Mouse (Mus musculus): ENCODE data around the gene Cnnm2.

Cnnm2 gene

DNA sequence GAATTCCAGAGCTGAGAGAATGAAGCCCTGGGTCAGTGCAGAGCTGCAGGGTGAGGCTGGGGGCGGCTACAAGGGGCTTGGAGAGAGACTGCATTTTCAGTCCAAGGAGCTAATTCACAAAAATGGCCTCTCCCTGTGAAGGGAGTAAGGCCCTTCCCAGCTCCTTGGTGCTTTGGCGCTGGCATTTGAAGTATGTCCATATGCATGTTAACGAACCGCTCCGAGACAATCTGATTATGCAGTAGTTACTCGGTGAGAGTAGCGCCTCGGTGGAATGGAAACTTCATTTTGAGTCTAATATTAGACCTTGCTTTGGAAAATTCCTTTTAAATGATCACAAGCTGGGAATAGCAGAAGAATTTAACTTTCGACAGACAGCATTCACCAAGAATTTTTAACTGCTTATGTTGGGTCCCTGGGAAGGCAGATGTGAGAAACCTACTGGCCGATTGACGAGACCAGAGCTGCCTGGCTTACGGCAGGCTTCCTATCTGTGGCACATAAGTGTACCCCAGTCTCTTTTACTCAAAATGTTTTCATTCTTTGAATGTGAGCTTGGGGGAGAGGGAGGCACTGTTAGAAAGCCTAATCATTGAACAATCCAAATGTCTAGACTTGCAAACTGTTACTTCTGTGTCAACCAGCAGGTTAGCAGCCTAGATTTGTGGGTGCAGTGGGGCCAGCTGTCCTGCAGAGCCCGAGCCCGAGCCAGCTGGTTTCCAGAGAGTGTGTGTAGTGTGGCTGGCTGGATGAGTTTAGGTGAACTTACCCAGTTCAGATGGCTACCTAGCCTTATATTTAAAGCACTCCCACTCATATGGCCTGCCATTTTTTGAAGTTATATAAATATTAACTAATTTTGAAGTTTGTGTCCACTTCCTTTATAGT lies 87.2 kb downstream of the Cnnm2 start:
- no peak for ATAC-seq (ENCODE audit: low TSS enrichment)

GRCm38 (mm10) chr19:46849443-46849997 lies 88.1 kb downstream of the Cnnm2 start:
- no peak for ATAC-seq (ENCODE audit: low TSS enrichment)

DNA sequence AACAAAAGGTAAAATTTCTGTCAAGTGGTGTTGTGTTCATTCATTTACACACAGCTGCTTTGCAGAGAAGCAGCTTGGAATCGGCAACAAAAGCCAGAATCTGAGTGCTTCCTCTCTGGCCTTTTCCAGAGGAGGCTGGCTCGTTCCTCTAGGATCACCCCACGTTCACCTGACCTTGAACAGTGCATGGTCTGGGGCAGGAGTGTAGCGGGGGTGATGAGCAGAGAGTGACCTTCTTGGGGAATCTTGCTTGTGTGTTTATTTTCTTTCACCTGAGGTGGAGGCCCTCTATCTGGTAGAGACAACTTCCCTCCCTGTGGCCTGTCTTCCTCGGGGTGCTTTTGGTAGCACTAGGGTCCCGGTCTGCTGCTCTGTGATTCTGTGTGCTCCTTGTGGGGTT lies 94.8 kb downstream of the Cnnm2 start:
- no peak for ATAC-seq (ENCODE audit: low TSS enrichment)

DNA sequence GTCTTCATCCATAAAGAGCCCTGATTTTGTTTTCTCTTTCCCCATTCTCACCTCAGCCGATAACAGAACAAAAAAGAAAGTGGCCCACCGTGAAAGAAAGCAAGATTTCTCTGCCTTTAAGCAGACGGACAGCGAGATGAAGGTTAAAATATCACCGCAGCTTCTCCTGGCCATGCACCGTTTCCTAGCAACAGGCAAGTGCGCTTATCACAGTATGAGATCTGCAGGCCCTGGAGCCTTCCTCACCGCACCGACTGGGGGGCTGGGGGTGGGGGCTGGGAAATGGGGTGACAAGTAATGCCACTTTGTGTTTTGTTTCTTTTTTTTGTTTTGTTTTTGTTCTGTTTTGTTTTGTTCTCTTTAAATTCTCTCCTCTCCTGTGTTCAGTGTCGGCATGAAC lies 95.4 kb downstream of the Cnnm2 start:
- no peak for ATAC-seq (ENCODE audit: low TSS enrichment)

DNA sequence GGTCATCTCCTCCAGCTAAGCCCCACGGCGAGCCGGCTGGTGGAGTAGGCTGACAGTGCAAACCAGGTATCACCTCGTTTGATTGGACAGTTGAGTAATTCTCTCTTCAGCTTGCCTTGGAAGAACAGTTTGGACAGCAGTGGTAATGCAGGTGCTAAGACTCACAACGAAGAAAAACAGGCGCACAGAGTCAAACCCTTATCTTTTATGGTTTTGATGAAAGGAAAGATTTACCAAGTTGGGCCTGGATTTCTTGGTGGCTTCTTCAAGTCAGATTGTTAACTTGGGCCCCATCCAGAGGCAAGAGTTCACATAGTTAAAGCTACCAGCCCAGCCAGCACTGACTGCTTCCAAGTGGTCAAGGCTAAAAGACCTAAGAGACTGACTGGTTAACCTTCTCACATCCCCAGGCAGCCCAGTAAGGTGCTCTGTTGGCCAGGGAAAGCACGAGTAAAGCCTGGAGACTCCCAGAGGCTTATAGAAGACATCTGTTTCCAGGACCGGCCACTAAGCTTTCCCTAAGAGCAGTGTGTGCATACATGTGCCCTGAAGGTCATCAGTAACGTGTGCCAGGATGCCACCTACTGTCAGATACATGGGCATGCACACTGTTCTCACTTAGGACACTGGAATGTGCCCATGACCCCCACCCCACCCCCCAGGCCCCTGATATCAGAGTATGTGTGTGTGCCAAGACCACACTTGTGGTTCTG lies 96.0 kb downstream of the Cnnm2 start:
- no peak for ATAC-seq (ENCODE audit: low TSS enrichment)

GRCm38 (mm10) chr19:46858200-46858599 lies 96.8 kb downstream of the Cnnm2 start:
- ATAC-seq (ENCODE audit: low TSS enrichment), result no peak

GRCm38 (mm10) chr19:46862556-46862955 lies 101.2 kb downstream of the Cnnm2 start:
- no peak for ATAC-seq (ENCODE audit: low TSS enrichment)

GRCm38 (mm10) chr19:46863236-46863927 lies 102.0 kb downstream of the Cnnm2 start:
- no peak for ATAC-seq (ENCODE audit: low TSS enrichment)

DNA sequence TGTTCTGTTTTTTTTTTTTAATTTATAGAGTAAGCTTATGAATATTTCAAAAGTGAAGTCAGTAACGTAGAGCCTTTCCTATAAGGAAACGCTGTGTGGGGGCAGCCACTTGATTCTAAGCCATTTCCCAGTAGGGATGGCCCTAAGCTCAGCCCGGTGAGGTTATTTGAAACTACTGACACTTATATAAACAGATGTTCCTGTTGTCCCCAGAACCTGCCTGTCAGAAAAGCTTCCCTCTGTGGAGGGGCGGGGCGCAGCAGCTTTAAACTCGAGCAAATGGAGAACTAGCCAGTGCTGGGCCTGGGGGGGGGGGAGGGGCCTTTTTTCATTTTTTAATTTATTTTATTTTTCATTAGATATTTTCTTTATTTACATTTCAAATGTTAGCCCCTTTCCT lies 102.7 kb downstream of the Cnnm2 start:
- no peak for ATAC-seq (ENCODE audit: low TSS enrichment)

DNA sequence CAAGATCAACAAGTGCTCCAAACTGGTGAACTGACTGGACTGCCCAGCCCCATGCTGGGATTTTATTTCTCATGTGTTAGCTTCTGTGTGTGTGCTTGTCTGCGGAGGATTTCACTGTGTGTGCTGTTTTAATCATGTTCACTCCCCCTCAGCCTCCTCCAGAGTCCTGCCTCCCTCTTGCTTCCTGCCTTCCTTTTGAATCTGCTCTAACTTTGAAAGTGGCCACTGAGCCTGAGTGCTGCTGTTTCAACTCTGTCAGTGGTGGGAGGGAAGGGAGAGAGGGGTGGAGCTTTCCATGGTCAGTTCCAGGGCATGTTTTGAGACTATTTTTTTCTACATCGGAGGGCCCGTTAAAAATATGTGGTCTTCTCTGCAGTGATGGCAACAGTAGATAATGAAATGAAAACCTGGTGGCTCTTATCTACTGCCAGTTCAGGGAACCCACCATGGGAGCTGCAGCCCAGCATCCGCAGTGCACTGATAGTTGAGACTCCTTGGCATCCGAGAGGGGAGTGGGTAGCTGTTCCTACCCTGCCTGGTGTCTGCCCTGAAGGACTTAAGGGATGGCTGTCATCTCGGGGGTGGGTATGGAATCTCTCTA lies 103.4 kb downstream of the Cnnm2 start:
- ATAC-seq (ENCODE audit: low TSS enrichment), result no peak

- no peak for ATAC-seq (ENCODE audit: low TSS enrichment)
These were observed 104.0 kb downstream of the Cnnm2 start for GRCm38 (mm10) chr19:46865381-46865780.

DNA sequence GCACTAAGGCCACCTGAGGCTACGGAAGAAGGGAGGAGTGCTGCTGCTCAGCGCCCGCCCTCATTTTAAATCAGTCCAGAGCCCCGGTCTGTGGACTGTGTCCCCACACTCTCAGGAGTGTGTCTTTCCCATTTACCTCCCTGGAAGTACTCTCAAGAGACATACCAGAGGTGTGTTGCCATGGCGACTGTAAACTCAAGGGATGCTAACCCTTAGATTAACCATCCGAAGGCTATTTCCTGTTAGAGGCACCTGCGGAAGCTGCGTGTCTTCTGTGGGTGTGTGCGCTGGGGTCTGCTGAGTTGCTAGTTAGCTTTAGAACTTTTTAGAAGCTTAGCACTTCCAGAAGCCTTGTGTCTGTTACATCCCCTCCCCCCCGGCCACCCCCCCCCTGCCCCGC lies 107.7 kb downstream of the Cnnm2 start:
- ATAC-seq (ENCODE audit: low TSS enrichment), result no peak

DNA sequence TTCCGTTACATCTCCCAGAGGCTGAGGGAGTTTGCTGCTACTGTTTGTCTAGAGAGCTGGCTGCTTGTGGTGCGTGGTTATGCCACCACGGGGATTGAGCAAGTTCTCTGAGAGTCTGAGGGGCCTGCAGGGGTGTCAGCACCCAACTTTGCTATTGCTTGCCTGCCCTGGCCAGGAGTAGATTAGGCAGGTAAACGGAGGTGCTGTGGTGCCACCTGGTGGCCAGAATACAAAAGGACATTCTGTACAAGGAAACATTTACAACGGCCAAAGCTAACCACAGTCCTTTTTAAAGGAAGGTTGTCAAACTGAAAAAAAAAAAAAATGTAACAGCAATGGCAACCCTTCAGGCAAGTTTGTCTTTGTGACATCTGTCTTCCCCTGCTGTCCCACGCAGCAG lies 108.1 kb downstream of the Cnnm2 start:
- ATAC-seq (ENCODE audit: low TSS enrichment), result peak; percentile 69

- ATAC-seq (ENCODE audit: low TSS enrichment), result peak; percentile 45
These were observed 109.7 kb downstream of the Cnnm2 start for GRCm38 (mm10) chr19:46871096-46871495.

DNA sequence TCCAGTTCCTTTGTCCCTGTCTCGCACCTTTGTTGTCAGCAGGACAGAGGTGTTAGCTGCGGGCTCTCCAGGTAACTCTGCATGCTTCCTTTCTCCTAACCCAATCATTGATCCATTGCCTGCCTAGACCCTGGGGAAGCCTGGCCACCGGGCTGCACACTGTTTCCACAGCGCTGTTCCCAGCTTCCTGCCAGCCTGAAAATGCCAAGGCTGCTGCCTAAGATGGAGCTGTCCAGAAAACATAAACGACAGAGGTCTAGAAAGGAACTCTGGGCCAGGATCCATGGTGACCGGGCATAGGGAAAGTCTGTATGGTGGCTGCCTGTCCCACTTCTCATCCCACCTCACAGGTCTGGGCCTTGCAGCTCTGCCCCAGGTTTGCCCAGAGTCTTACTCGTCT lies 110.3 kb downstream of the Cnnm2 start:
- ATAC-seq (ENCODE audit: low TSS enrichment), result no peak

DNA sequence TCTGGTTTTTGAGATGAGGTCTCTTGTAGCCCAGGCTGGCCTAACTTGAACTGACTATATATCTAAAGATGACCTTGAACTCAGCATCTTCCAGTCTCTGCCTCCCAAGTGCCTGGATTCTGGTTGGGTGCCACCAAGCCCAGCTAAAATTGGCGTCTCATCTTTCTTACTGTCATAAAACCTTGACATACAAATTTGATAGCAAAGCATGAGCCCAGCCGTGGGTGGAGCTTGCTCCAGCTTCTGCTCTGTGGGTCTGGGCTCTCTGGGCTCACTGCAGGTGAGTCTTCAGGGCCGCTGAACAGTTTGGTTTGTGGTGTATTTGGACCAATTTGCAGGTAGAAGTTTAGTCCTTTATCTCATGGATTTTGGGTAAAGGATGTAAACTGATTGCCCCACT lies 112.5 kb downstream of the Cnnm2 start:
- ATAC-seq (ENCODE audit: low TSS enrichment), result no peak

GRCm38 (mm10) chr19:46875790-46876189 lies 114.4 kb downstream of the Cnnm2 start:
- peak; percentile 62 for ATAC-seq (ENCODE audit: low TSS enrichment)

GRCm38 (mm10) chr19:46877886-46878285 lies 116.5 kb downstream of the Cnnm2 start:
- no peak for ATAC-seq (ENCODE audit: low TSS enrichment)

DNA sequence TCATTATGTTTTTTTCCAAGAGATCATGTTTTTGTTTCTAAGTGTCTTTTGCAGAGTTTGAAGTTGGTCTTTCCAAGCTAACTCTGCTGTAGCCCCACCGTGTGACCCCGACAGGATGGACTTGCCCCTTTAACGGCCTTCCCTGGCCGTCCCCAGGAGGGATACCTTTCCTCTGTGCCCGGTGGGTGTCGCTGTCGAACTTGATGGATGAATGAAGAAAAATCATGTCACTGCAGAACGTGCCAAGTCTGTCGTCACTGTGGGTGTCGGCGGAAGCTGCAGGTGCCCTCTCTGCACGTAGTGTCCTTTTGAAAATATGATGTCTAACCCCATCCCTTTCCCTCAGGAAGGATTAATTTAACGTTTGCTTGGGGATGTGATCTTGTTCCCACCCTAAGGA lies 117.0 kb downstream of the Cnnm2 start:
- ATAC-seq (ENCODE audit: low TSS enrichment), result no peak

- ATAC-seq (ENCODE audit: low TSS enrichment), result no peak
These were observed 118.5 kb downstream of the Cnnm2 start for GRCm38 (mm10) chr19:46879876-46880275.

- no peak for ATAC-seq (ENCODE audit: low TSS enrichment)
These were observed 124.0 kb downstream of the Cnnm2 start for GRCm38 (mm10) chr19:46885365-46885764.

GRCm38 (mm10) chr19:46886826-46887225 lies 125.4 kb downstream of the Cnnm2 start:
- ATAC-seq (ENCODE audit: low TSS enrichment), result no peak

Measured in frontal cortex, adult (tissue).